12 mouse cellular contexts compared by ENCODE assay signal in genomic region chr2:165758534-165758933, GRCm38 (mm10).
DNase-seq lines count a peak whose midpoint lies in the region; ATAC-seq and TF ChIP-seq lines count a peak whose summit lies in the region.
"Had no signal": no experiment of that assay in that cellular context is flagged by ENCODE, and none has a peak within 500 bp of the region (broad histone marks: within the 10 kb centered on the region; RNA-seq: fewer than 3 reads in every experiment).

No protein-coding gene starts in this region.

- no peak overlapping the region for H3K4me3 ChIP-seq in kidney, adult 2 months (ENCODE audit: insufficient read depth, low read depth, low read length)
- H3K4me3 ChIP-seq in forebrain, embryonic 16.5 days (replicated peaks; ENCODE audit: low read length) = no peak overlapping the region
- H3K4me3 ChIP-seq in midbrain, embryonic 10.5 days = no peak overlapping the region
- H3K4me3 ChIP-seq in heart, adult 2 months = no peak overlapping the region
- H3K4me3 ChIP-seq in cerebellum, adult 2 months (replicated peaks; ENCODE audit: insufficient read depth, low read depth, low read length) = no peak overlapping the region
- H3K4me3 ChIP-seq: erythroblast, embryonic 14.5 days had no signal

- H3K4me2 ChIP-seq in forebrain, embryonic 16.5 days (ENCODE audit: low read length) = no peak overlapping the region

- H3K36me3 ChIP-seq in kidney, adult 2 months (ENCODE audit: control insufficient read depth, insufficient read depth, low read length) = no peaks in the 10 kb centered on the region
- no peaks in the 10 kb centered on the region for H3K36me3 ChIP-seq in forebrain, embryonic 16.5 days (ENCODE audit: control insufficient read depth, insufficient read depth)
- 0 out of 2 replicates have a peak, but pooled peaks cover 3% of the 10 kb centered on the region for H3K36me3 ChIP-seq in midbrain, embryonic 10.5 days
- H3K36me3 ChIP-seq in heart, adult 2 months (ENCODE audit: control insufficient read depth, insufficient read depth, low read length) = no peaks in the 10 kb centered on the region

- peak; percentile 50; the same call in 1 of the 2 replicates for ATAC-seq in forebrain, embryonic 16.5 days
- no peak for ATAC-seq in activated CD4-positive, CD25-positive, alpha-beta regulatory T cell, adult 4 months

- intact Hi-C loops in heart, adult 2 months (cut with DNase I) = no loop called here

- H3K9me3 ChIP-seq in forebrain, embryonic 16.5 days (ENCODE audit: control insufficient read depth, low read length) = no peaks in the 10 kb centered on the region
- H3K9me3 ChIP-seq in midbrain, embryonic 10.5 days (replicated peaks) = no peaks in the 10 kb centered on the region

- H3K4me1 ChIP-seq in kidney, adult 2 months (ENCODE audit: control insufficient read depth, insufficient read depth, low read length) = no peaks in the 10 kb centered on the region
- no peaks in the 10 kb centered on the region for H3K4me1 ChIP-seq in forebrain, embryonic 16.5 days (replicated peaks; ENCODE audit: control insufficient read depth, insufficient read depth, low read length)
- peaks cover 27% of the 10 kb centered on the region for H3K4me1 ChIP-seq in midbrain, embryonic 10.5 days
- H3K4me1 ChIP-seq in heart, adult 2 months (ENCODE audit: control insufficient read depth, insufficient read depth, low read length) = no peaks in the 10 kb centered on the region
- no peaks in the 10 kb centered on the region for H3K4me1 ChIP-seq in cerebellum, adult 2 months (ENCODE audit: control insufficient read depth, insufficient read depth, low read length)

- no peak for TF ChIP-seq POLR2A in kidney, adult 2 months (IDR thresholded peaks at IDR 0.05; ENCODE audit: low read depth, low read length)
- no peak for TF ChIP-seq POLR2A in heart, adult 2 months (IDR thresholded peaks at IDR 0.05; ENCODE audit: insufficient read depth, low read depth, low read length)
- no peak for TF ChIP-seq POLR2A in cerebellum, adult 2 months (IDR thresholded peaks at IDR 0.05; ENCODE audit: borderline replicate concordance, insufficient read depth, low read length)

- DNase-seq in kidney, postnatal 14 days = peak; percentile 29
- no peak for DNase-seq in kidney, adult 2 months
- peak; percentile 61 for DNase-seq in midbrain, embryonic 10.5 days (ENCODE audit: low spot score)
- peak; percentile 88 for DNase-seq in retina, postnatal 1 day
- no peak for DNase-seq in heart, adult 2 months
- DNase-seq in cerebellum, adult 2 months = no peak
- DNase-seq: adrenal gland, postnatal 25 days; cerebellum, adult 8-10 months; kidney, adult 8-10 months had no signal

- no peaks in the 10 kb centered on the region for H3K79me2 ChIP-seq in heart, adult 2 months (replicated peaks; ENCODE audit: control insufficient read depth, insufficient read depth, low read length)

- TF ChIP-seq EP300 in heart, adult 2 months (IDR thresholded peaks at IDR 0.05; ENCODE audit: insufficient read depth, low read depth, low read length) = no peak

- H3K9ac ChIP-seq in forebrain, embryonic 16.5 days (replicated peaks; ENCODE audit: low read depth, low read length) = no peak overlapping the region
- H3K9ac ChIP-seq in heart, adult 2 months (ENCODE audit: low read depth, low read length) = no peak overlapping the region

- WGBS in kidney, adult 2 months = 31% methylated on average over 5 of the region's 5 CpGs
- WGBS in forebrain, embryonic 16.5 days = 10% methylated on average over 5 of the region's 5 CpGs
- 23% methylated on average over 5 of the region's 5 CpGs for WGBS in midbrain, embryonic 10.5 days
- WGBS in heart, adult 2 months = 13% methylated on average over 5 of the region's 5 CpGs
- WGBS in cerebellum, adult 2 months = 55% methylated on average over 5 of the region's 5 CpGs

- TF ChIP-seq CTCF in kidney, adult 2 months (conservative IDR thresholded peaks at IDR 0.05; ENCODE audit: insufficient read depth, insufficient read length, low read depth, low read length) = no peak
- TF ChIP-seq CTCF in heart, adult 2 months (IDR thresholded peaks at IDR 0.05) = no peak
- no peak for TF ChIP-seq CTCF in cerebellum, adult 2 months (IDR thresholded peaks at IDR 0.05; ENCODE audit: borderline replicate concordance, insufficient read depth, low read depth, low read length)

- H3K27ac ChIP-seq in kidney, adult 2 months (ENCODE audit: insufficient read depth, low read depth, low read length) = no peak overlapping the region
- H3K27ac ChIP-seq in forebrain, embryonic 16.5 days (ENCODE audit: low read length) = no peak overlapping the region
- peak overlapping the region; percentile 68 for H3K27ac ChIP-seq in midbrain, embryonic 10.5 days (replicated peaks)
- H3K27ac ChIP-seq in heart, adult 2 months = no peak overlapping the region
- no peak overlapping the region for H3K27ac ChIP-seq in cerebellum, adult 2 months (ENCODE audit: insufficient read depth, low read length)

- no peaks in the 10 kb centered on the region for H3K27me3 ChIP-seq in kidney, adult 2 months (replicated peaks; ENCODE audit: control insufficient read depth, insufficient read depth, low read length)
- no peaks in the 10 kb centered on the region for H3K27me3 ChIP-seq in forebrain, embryonic 16.5 days (replicated peaks; ENCODE audit: control insufficient read depth, insufficient read depth, low read length)
- H3K27me3 ChIP-seq in midbrain, embryonic 10.5 days (ENCODE audit: low read depth, poor library complexity, severe bottlenecking) = no peaks in the 10 kb centered on the region
- no peaks in the 10 kb centered on the region for H3K27me3 ChIP-seq in heart, adult 2 months (ENCODE audit: control insufficient read depth, insufficient read depth, low read length)
- no peaks in the 10 kb centered on the region for H3K27me3 ChIP-seq in cerebellum, adult 2 months (ENCODE audit: control insufficient read depth, insufficient read depth, low read length)

Comparison
In these comparisons a context has a peak if more than half of its experiments do, and no peak if none do; other contexts are left out.
1. DNase-seq: peak in kidney, postnatal 14 days (single experiment), midbrain, embryonic 10.5 days (single experiment) and retina, postnatal 1 day (single experiment); none in kidney, adult 2 months (single experiment), heart, adult 2 months (0 of 2) and cerebellum, adult 2 months (0 of 2).